In the genomic region with DNA sequence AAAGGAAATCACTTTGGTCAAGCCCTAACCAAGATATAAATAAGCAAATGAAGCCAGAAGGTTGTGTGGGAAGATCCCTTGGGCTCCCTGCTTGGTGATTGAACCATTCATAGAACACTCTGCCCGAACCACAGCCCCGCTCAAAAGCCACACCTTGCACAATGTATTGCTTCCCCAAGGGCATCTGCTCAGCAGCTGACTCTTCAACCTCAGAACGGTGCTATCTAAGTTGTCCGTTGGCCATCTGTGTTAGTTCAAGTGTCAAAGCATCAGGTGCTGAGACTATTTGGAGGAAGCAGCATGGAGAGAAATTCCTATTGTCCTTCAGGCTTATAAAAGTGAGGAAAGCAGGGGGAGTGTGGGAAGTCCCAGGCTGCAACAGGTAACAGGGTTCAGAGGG, we compare ENCODE assay signal across 31 mouse cellular contexts.
"Had no signal": no experiment of that assay in that cellular context is flagged by ENCODE, and none has a peak within 500 bp of the region (broad histone marks: within the 10 kb centered on the region; RNA-seq: fewer than 3 reads in every experiment).

No protein-coding gene starts in this region.

- H3K9me3 ChIP-seq: limb, embryonic 10.5 days; limb, embryonic 13.5 days; limb, embryonic 15.5 days; liver, embryonic 12.5 days; liver, embryonic 13.5 days; liver, embryonic 15.5 days; lung, embryonic 15.5 days; midbrain, embryonic 10.5 days; midbrain, embryonic 13.5 days; midbrain, embryonic 15.5 days; neural tube, embryonic 12.5 days had no signal

- H3K27ac ChIP-seq: limb, embryonic 10.5 days; limb, embryonic 12.5 days; limb, embryonic 13.5 days; limb, embryonic 15.5 days; liver, embryonic 12.5 days; liver, embryonic 13.5 days; liver, embryonic 14.5 days; liver, embryonic 15.5 days; lung, embryonic 15.5 days; macrophage; midbrain, embryonic 10.5 days; midbrain, embryonic 12.5 days; midbrain, embryonic 13.5 days; midbrain, embryonic 15.5 days; neural tube, embryonic 12.5 days had no signal

- H3K36me3 ChIP-seq: limb, embryonic 10.5 days; limb, embryonic 12.5 days; limb, embryonic 13.5 days; limb, embryonic 15.5 days; liver, embryonic 12.5 days; liver, embryonic 13.5 days; liver, embryonic 15.5 days; lung, embryonic 15.5 days; midbrain, embryonic 10.5 days; midbrain, embryonic 12.5 days; midbrain, embryonic 13.5 days; midbrain, embryonic 15.5 days; neural tube, embryonic 12.5 days had no signal

- H3K27me3 ChIP-seq: limb, embryonic 12.5 days; limb, embryonic 13.5 days; limb, embryonic 15.5 days; liver, embryonic 12.5 days; liver, embryonic 13.5 days; liver, embryonic 15.5 days; lung, embryonic 15.5 days; midbrain, embryonic 12.5 days; midbrain, embryonic 13.5 days; midbrain, embryonic 15.5 days; neural tube, embryonic 12.5 days had no signal

- DNase-seq: left cerebral cortex, postnatal 4 days; liver; liver, embryonic 13.5 days; liver, postnatal 0 days; lung, adult 18-20 months; lung, adult 2 months; lung, embryonic 14.5 days; lung, postnatal 10 days; lung, postnatal 14 days; lung, postnatal 36 days; lung, postnatal 4 days; midbrain, embryonic 14.5 days had no signal

- H3K9ac ChIP-seq: limb, embryonic 12.5 days; limb, embryonic 13.5 days; limb, embryonic 15.5 days; liver, embryonic 12.5 days; liver, embryonic 13.5 days; liver, embryonic 14.5 days; liver, embryonic 15.5 days; liver, postnatal 0 days; lung, embryonic 14.5 days; lung, embryonic 15.5 days; midbrain, embryonic 12.5 days; midbrain, embryonic 13.5 days; midbrain, embryonic 15.5 days; neural tube, embryonic 12.5 days had no signal

- ATAC-seq: liver, embryonic 12.5 days; liver, postnatal 0 days; lung, postnatal 0 days; midbrain, embryonic 13.5 days; midbrain, embryonic 15.5 days; midbrain, embryonic 16.5 days had no signal

- H3K4me3 ChIP-seq: limb, embryonic 10.5 days; limb, embryonic 12.5 days; limb, embryonic 13.5 days; limb, embryonic 15.5 days; liver, embryonic 12.5 days; liver, embryonic 13.5 days; liver, embryonic 15.5 days; lung, embryonic 15.5 days; megakaryocyte, embryonic 14.5 days; midbrain, embryonic 10.5 days; midbrain, embryonic 12.5 days; midbrain, embryonic 13.5 days; midbrain, embryonic 15.5 days; neural tube, embryonic 12.5 days had no signal

- H3K4me1 ChIP-seq: limb, embryonic 10.5 days; limb, embryonic 12.5 days; limb, embryonic 13.5 days; limb, embryonic 15.5 days; liver, embryonic 12.5 days; liver, embryonic 13.5 days; liver, embryonic 15.5 days; lung, embryonic 15.5 days; midbrain, embryonic 10.5 days; midbrain, embryonic 12.5 days; midbrain, embryonic 13.5 days; midbrain, embryonic 15.5 days; neural tube, embryonic 12.5 days had no signal

- H3K4me2 ChIP-seq: limb, embryonic 12.5 days; limb, embryonic 13.5 days; limb, embryonic 15.5 days; liver, embryonic 11.5 days; liver, embryonic 12.5 days; liver, embryonic 13.5 days; liver, embryonic 15.5 days; lung, embryonic 14.5 days; lung, embryonic 15.5 days; midbrain, embryonic 11.5 days; midbrain, embryonic 12.5 days; midbrain, embryonic 13.5 days; midbrain, embryonic 15.5 days; neural tube, embryonic 12.5 days had no signal
